Mouse (Mus musculus) limb, embryonic 13.5 days (tissue): ENCODE measurements around the gene Wdr5. TPM values are rescaled to one million over a fixed set of nuclear protein-coding genes. Genes with fewer than 3 reads are reported as not detected.
"Not testable (repeated sequence)": the region's sequence is repeated elsewhere in the genome, so short reads cannot be mapped to it uniquely, and the experiment has no call there.

Source experiments
- ATAC-seq: fragments of 200-750 bp; cut with Nextera tagmentation; 2 replicates; pipeline ENCODE4 v1.8.0; 2017; ENCODE audit warnings: low read depth, moderate number of reproducible peaks, moderate TSS enrichment; ENCODE audit not compliant: low FRiP score
- H3K27ac ChIP-seq: fragments of 300-500 bp; sonication (generic); 2 replicates; pipeline ENCODE4 v1.5.1; 2015; ENCODE audit warnings: inconsistent platforms, mild to moderate bottlenecking, moderate library complexity
- H3K27me3 ChIP-seq: fragments of 300-500 bp; sonication (generic); 2 replicates; pipeline ENCODE4 v1.6.1; 2015; ENCODE audit warnings: mild to moderate bottlenecking, inconsistent platforms
- H3K36me3 ChIP-seq: fragments of 300-500 bp; sonication (generic); 2 replicates; pipeline ENCODE4 v1.6.1; 2015; ENCODE audit warnings: inconsistent platforms, mild to moderate bottlenecking, moderate library complexity
- H3K4me1 ChIP-seq: fragments of 300-500 bp; sonication (generic); 2 replicates; pipeline ENCODE4 v1.6.1; 2015; ENCODE audit warnings: inconsistent platforms
- H3K4me2 ChIP-seq: fragments of 300-500 bp; sonication (generic); replicated peaks from 2 replicates; pipeline ENCODE4 v1.6.1; 2015; ENCODE audit warnings: inconsistent platforms, mild to moderate bottlenecking, moderate library complexity
- H3K4me3 ChIP-seq: fragments of 300-500 bp; sonication (generic); 2 replicates; pipeline ENCODE4 v1.5.1; 2015; ENCODE audit warnings: moderate library complexity, mild to moderate bottlenecking, inconsistent platforms
- H3K9ac ChIP-seq: fragments of 300-500 bp; sonication (generic); 2 replicates; pipeline ENCODE4 v1.6.1; 2015; ENCODE audit warnings: mild to moderate bottlenecking, inconsistent platforms
- H3K9me3 ChIP-seq: fragments of 300-500 bp; sonication (generic); 2 replicates; pipeline ENCODE4 v1.6.1; 2016; ENCODE audit warnings: inconsistent platforms
- WGBS: fragments of 180-500 bp; shearing (Covaris S2); methylation state at CpG from one replicate; pipeline ENCODE4 v1.1.7; 2015; 5-methylcytosine and 5-hydroxymethylcytosine counted together
- polyA plus RNA-seq: library from polyadenylated mRNA; unstranded; fragments of >200 nt; fragmentation: Nextera tagmentation; extraction: Ambion mirVana; gene quantifications from 2 replicates; pipeline ENCODE4 v1.2.1, GENCODE M21; 2015

The Wdr5 gene
- polyA plus RNA-seq, 1 experiment from 2014 or later, result 62.5 TPM

DNA sequence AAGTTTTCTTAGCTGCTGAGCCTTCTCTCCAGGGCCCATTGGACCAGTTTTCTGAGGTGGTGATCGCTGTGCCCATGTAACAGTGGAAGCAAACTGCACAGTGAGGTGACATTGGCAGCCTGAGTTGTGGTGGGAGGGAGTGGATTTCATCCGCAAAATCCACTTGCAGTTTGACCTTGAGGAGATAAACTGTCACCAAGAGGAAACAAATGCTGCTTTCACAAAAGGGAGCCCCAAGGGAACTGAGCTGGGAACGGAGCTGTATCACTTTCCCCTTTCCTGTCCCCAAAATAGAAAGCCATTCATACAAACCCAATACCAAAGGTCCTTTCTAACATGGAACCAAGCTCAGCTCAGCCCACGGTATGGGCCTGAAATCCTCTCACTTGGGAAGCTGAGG lies 35.1 kb upstream of the Wdr5 start:
- Histone ChIP-seq H3K27ac (no peak overlapping the region), H3K9me3 (no peaks in the 10 kb centered on the region), H3K27me3 (no peaks in the 10 kb centered on the region), H3K4me2 (no peak overlapping the region), H3K4me3 (no peak overlapping the region), H3K9ac (no peak overlapping the region), H3K36me3 (no peaks in the 10 kb centered on the region), H3K4me1 (peaks cover 8% of the 10 kb centered on the region)
- WGBS, result 78% methylated on average over 4 of the region's 4 CpGs
- ATAC-seq, result no peak

DNA sequence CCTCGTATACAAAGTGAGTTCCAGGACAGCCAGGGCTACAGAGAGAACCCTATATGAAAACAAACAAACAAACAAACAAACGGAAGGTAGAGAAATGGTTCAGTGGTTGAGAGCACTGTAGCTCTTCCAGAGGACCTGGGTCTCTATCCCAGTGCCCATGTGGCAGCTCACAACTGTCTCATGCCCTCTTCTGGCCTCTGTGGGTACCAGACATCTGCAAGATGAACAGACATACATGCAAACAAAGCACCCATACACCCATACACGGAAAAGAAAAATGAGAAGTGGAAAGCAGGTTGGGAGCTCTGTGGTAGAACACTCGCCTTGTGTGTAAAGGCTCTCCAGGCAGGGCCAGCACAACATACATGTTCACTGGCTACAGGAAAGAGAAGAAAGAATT lies 34.6 kb upstream of the Wdr5 start:
- WGBS, result 79% methylated on average over 4 of the region's 4 CpGs

DNA sequence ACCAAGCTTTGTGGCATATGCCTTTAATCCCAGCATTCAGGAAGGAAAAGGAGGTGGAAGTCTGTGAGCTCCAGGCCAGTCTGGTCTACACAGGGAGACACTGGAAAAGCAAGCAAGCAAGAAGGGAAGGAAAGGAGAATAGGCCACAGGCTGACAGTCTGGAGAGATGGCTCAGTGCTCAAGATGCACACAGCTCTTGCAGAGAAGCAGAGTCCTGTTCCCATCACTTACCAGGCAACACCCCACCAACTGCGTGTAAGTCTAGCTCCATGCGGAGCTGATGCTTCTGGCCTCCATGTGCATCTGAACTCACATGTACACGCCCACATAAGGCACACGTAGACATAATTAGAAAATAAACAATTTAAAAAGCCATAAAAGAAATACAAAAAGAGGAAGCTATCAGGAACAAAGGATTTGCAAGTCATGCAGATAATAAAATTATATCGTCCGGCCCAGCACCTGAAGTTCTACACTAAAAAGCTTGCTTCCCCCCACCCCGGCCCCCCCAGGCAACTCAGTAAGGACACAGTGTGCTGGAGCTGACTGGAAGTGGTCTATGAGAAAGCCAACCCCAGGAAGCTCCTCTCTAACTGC lies 32.6 kb upstream of the Wdr5 start:
- Histone ChIP-seq H3K9ac (no peak overlapping the region), H3K4me3 (no peak overlapping the region), H3K4me2 (no peak overlapping the region), H3K4me1 (no peaks in the 10 kb centered on the region), H3K9me3 (no peaks in the 10 kb centered on the region), H3K36me3 (no peaks in the 10 kb centered on the region), H3K27me3 (no peaks in the 10 kb centered on the region), H3K27ac (no peak overlapping the region)
- ATAC-seq, result no peak
- WGBS, result 65% methylated on average over 7 of the region's 7 CpGs

More for the DNA sequence above, 34.6 kb upstream of the Wdr5 start:
- peaks cover 8% of the 10 kb centered on the region for H3K4me1 ChIP-seq
- H3K27me3 ChIP-seq, result no peaks in the 10 kb centered on the region
- H3K4me2 ChIP-seq, result no peak overlapping the region
- no peaks in the 10 kb centered on the region for H3K36me3 ChIP-seq
- H3K4me3 ChIP-seq, result no peak overlapping the region
- H3K27ac ChIP-seq, result no peak overlapping the region
- no peak for ATAC-seq
- H3K9me3 ChIP-seq, result no peaks in the 10 kb centered on the region
- no peak overlapping the region for H3K9ac ChIP-seq

DNA sequence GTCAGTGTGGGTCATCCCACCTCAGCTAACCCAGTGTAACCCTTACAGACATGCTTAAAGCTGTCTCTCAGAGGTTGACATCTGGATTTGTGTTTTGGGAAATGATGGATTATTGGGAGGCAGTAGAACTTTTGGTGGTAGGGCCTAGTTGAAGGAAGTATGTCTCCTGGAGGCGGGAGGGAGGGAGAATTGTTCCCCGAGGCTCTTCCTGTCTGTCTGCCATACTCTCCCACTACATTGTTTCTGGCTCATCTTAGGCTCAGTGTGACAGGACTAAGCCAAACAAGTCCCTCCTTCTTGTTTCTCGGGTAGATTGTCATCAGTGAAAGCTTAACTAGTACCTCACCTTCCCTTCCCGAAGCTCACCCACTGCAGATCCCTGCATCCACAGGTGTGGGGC lies 28.2 kb upstream of the Wdr5 start:
- H3K36me3 ChIP-seq, result no peaks in the 10 kb centered on the region

DNA sequence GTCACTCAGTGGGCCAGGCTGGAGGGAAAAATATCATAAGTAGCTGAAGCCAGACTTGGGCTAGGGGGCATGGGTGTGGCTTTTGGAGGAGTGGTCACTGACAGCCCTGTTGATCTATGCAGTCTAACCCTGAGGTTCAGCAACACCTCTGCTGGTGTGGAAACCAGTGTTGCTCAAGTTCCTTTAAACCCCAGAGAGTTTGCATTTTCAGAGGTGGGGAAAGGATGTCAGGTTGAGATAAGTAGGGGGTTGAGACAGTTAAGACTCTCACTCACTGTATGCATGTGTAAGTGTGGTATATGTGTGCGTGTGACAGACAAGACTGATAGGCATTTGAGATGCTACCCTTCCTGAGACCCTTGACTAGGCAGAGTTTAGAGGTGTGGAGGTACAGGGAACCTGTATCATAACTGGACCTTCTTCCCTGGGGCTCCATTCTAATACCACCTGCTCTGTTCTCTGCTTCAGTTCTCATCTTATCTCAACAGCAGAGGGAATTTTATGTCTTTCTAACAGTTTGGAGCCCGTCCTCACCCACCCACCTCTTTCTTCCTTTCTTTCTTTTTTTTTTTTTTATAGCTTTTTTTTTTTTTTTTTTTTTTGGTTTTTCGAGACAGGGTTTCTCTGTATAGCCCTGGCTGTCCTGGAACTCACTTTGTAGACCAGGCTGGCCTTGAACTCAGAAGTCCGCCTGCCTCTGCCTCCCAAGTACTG lies 27.5 kb upstream of the Wdr5 start:
- no peak for ATAC-seq
- H3K27ac ChIP-seq, result no peak overlapping the region
- H3K9me3 ChIP-seq, result no peaks in the 10 kb centered on the region
- no peak overlapping the region for H3K4me2 ChIP-seq
- H3K27me3 ChIP-seq, result no peaks in the 10 kb centered on the region
- H3K36me3 ChIP-seq, result no peaks in the 10 kb centered on the region
- no peak overlapping the region for H3K9ac ChIP-seq
- no peak overlapping the region for H3K4me3 ChIP-seq
- no peaks in the 10 kb centered on the region for H3K4me1 ChIP-seq
- WGBS, result 85% methylated on average over 3 of the region's 4 CpGs

More for the DNA sequence above, 28.2 kb upstream of the Wdr5 start:
- Histone ChIP-seq H3K9ac (no peak overlapping the region), H3K27ac (no peak overlapping the region), H3K4me1 (no peaks in the 10 kb centered on the region), H3K9me3 (no peaks in the 10 kb centered on the region), H3K27me3 (no peaks in the 10 kb centered on the region), H3K4me3 (no peak overlapping the region), H3K4me2 (no peak overlapping the region)
- ATAC-seq, result no peak
- WGBS, result 77% methylated on average over 4 of the region's 4 CpGs

DNA sequence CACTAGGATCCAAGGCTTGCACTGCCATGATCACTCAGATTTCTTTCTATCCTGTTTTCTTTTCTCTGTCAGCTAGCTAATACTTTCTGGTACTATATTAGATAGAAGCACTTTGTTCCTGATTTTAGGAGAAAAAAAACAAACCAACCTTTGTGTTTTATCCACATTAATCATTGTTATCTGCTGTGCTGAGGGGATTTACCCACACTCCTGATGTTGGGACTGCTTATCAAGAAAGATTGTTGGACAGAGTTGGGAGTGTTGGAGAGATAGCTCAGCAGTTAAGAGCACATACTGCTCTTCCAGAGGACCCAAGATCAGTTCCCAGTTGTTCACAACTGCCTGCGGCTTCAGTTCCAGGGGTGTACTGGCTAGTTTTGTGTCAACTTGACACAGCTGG lies 26.6 kb upstream of the Wdr5 start:
- no peak overlapping the region for H3K4me2 ChIP-seq
- no peak overlapping the region for H3K4me3 ChIP-seq
- ATAC-seq, result no peak
- no peaks in the 10 kb centered on the region for H3K9me3 ChIP-seq
- no peak overlapping the region for H3K27ac ChIP-seq
- no peaks in the 10 kb centered on the region for H3K27me3 ChIP-seq
- 87% methylated on average over 1 of the region's 1 CpGs for WGBS
- no peaks in the 10 kb centered on the region for H3K4me1 ChIP-seq
- H3K9ac ChIP-seq, result no peak overlapping the region
- no peaks in the 10 kb centered on the region for H3K36me3 ChIP-seq

DNA sequence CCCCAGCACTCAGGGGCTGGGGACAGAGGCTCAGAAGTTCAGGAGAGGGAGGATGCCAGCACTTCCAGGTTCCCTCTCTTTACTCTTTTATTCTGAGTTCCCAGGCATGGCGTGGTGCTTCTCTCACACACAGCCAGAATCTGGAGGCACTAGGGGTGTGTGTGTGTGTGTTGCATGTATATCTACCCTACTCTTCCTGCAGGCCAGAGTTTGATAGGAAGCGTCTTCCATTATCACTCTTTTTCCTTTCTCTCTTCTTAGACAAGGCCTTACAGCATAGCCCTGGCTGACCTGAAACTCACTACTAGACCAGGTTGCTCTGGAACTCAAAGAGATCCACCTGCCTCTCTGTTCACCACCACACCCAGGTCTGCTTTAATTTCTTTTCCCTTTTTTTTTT lies 24.0 kb upstream of the Wdr5 start:
- Histone ChIP-seq H3K9ac (no peak overlapping the region), H3K4me1 (no peaks in the 10 kb centered on the region), H3K36me3 (no peaks in the 10 kb centered on the region), H3K4me3 (no peak overlapping the region), H3K27ac (no peak overlapping the region), H3K4me2 (no peak overlapping the region), H3K27me3 (no peaks in the 10 kb centered on the region), H3K9me3 (0 out of 2 replicates have a peak, but pooled peaks cover 3% of the 10 kb centered on the region)
- no peak for ATAC-seq
- 81% methylated on average over 2 of the region's 2 CpGs for WGBS

DNA sequence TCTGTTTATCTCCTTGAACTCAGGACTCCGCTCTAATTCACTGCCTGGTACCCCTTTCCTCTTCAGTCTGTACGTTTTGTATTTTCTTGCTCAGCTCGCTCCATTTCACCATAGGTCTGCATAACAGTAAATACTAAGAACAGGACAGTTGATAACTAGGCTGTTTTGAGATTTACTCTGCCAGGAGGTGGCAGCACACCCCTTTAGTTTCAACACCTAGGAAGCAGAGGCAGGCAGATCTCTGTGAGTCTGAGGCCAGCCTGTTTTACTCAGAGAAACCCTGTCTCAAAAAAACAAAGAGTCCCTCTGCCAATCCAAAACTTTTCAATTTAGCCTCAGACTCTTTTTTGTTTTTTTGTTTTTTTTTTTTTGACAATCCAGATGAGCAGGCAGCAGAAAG lies 21.0 kb upstream of the Wdr5 start:
- Histone ChIP-seq H3K27me3 (no peaks in the 10 kb centered on the region), H3K9ac (no peak overlapping the region), H3K9me3 (0 out of 2 replicates have a peak, but pooled peaks cover 12% of the 10 kb centered on the region), H3K4me2 (no peak overlapping the region), H3K4me1 (no peaks in the 10 kb centered on the region), H3K36me3 (no peaks in the 10 kb centered on the region), H3K4me3 (no peak overlapping the region), H3K27ac (no peak overlapping the region)
- ATAC-seq, result no peak
- 95% methylated on average over 3 of the region's 3 CpGs for WGBS

DNA sequence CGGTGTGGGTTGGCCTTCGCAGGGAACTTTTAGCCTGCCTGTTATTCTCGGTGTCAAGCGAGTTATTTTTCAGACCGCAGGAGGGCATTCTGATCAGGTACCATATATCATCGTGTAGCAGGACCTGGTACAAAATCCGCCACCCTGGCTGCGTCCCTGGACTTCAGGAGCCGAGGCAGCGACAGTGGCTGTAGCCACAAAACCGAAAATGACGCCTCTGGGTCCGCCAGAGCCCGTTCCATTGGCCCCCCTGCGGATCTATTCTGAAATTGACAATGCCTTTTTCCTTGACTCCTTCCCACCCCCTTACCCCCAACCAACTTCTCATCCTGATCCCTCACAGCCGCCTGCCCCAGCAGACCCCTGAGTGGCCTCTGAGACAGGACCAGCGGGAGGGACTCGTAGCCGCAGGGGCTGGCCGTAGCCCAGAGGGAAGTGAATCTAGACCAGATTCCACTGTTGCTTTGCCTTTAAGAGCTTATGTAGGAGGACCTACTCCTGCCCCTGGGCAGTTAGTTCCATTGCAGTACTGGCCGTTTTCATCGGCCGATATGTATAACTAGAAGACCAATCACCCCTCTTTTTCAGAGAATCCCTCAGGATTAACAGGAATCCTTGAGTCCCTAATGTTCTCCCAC lies 18.4 kb upstream of the Wdr5 start:
- H3K9me3 ChIP-seq, result 0 out of 2 replicates have a peak, but pooled peaks cover 12% of the 10 kb centered on the region
- no peaks in the 10 kb centered on the region for H3K27me3 ChIP-seq
- H3K4me1 ChIP-seq, result no peaks in the 10 kb centered on the region
- ATAC-seq, result no peak
- H3K4me3 ChIP-seq, result peak overlapping the region; percentile 29
- no peaks in the 10 kb centered on the region for H3K36me3 ChIP-seq
- peak overlapping the region; percentile 35; the same call in 1 of the 2 replicates for H3K9ac ChIP-seq
- WGBS, result 57% methylated on average over 23 of the region's 23 CpGs
- H3K27ac ChIP-seq, result no peak overlapping the region
- peak overlapping the region; percentile 59 for H3K4me2 ChIP-seq

DNA sequence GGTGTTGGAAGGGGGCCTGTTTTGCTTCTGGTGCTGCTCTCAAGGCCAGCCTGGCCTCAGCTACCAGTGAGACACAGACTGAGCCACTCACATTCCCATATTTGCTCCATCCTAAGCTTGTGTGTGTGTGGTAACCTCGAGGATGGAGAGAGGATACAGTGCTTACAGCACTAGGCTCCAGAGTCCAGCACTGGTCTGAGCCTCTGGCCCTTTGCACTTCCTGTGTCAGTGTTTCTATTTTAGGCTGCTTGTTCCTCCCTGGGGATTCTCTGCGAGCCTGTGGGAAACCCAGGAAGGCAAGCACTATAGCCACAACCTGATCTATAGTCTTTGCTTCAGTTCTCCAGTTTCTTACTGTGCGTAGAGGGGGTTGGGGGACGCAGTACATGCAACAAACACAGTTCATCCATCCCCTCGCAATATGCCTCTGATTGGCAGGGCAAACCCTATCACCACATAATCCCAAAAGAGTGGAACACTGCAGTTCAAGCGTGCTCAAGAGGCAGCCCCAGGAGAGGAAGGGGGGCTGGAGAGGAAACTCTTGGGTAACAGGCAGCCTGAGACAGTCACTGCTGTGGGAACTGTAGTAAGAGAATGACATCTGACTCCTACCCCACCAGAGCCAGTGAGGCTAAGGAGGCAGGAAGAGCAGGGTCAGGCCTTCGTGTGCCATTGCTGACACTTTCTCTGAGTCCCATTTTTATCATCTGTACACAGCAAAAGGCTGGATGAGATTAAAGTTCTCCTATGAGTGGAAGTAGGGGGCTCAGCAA lies 10.7 kb upstream of the Wdr5 start:
- 60% methylated on average over 7 of the region's 7 CpGs for WGBS
- ATAC-seq, result no peak

DNA sequence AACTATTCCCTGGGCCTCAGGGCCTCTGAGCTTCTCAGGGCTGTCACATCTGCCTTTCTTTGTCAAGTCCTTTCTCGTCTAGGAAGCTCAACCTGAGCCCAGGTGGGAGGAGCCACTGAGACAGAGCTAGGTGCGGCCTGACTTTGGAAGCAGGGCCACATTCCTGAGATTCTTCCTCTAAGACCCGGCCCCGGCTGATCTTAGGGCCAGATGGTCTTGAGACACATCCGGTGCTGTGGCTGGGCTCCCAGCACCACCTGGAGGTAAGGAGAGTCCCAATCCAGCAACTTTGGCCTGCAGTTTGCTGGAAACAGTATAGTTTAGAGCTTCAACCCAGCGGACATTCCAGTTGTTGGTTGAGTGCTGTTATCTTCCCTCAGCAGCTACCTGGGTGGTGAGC lies 9.4 kb upstream of the Wdr5 start:
- Histone ChIP-seq H3K36me3 (no peaks in the 10 kb centered on the region), H3K4me3 (no peak overlapping the region), H3K27ac (peak overlapping the region; percentile 33; the same call in 1 of the 2 replicates), H3K9ac (no peak overlapping the region), H3K4me1 (peaks cover 21% of the 10 kb centered on the region), H3K9me3 (no peaks in the 10 kb centered on the region), H3K27me3 (no peaks in the 10 kb centered on the region), H3K4me2 (no peak overlapping the region; the same call in 1 of the 2 replicates)
- peak; percentile 77 for ATAC-seq
- WGBS, result 8% methylated on average over 6 of the region's 6 CpGs

More for the DNA sequence above, 10.7 kb upstream of the Wdr5 start:
- H3K9me3 ChIP-seq, result no peaks in the 10 kb centered on the region
- H3K36me3 ChIP-seq, result no peaks in the 10 kb centered on the region
- 0 out of 2 replicates have a peak overlapping the region, but pooled peaks have one; percentile 39 for H3K9ac ChIP-seq
- peaks cover 21% of the 10 kb centered on the region for H3K4me1 ChIP-seq
- H3K27ac ChIP-seq, result peak overlapping the region; percentile 12; the same call in 1 of the 2 replicates
- H3K4me3 ChIP-seq, result no peak overlapping the region
- no peaks in the 10 kb centered on the region for H3K27me3 ChIP-seq
- H3K4me2 ChIP-seq, result no peak overlapping the region

DNA sequence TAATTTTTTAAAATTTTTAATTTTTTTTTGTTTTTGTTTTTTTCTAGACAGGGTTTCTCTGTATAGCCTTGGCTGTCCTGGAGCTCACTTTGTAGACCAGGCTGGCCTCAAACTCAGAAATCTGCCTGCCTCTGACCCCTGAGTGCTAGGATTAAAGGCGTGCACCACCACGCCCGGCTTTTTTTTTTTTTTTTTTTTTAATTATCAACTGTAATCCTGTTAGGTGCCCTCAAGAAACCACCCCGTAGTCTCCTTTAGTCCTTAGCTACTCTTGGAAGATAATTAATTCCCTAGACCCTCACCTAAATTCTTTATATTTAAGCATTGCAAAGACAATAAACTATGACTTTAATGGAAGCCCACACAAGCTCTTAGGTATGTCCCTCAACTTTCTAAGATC lies 8.3 kb upstream of the Wdr5 start:
- ATAC-seq, H3K9me3 ChIP-seq, H3K4me3 ChIP-seq, H3K4me2 ChIP-seq, H3K36me3 ChIP-seq, H3K27ac ChIP-seq, H3K27me3 ChIP-seq, H3K9ac ChIP-seq: not testable (repeated sequence)
- WGBS, result 71% methylated on average over 4 of the region's 4 CpGs
- peaks cover 21% of the 10 kb centered on the region for H3K4me1 ChIP-seq
